Mouse (Mus musculus): ENCODE measurements around the gene Ubtd2. TPM values are rescaled to one million over a fixed set of nuclear protein-coding genes. Genes with fewer than 3 reads are reported as not detected.
A peak's percentile ranks its signal among the peaks of the same experiment; 100 is the strongest.

Ubtd2 gene
- total and polyA plus RNA-seq, 2 experiments from 2014 or later: 11.6 to 22.1 TPM

DNA sequence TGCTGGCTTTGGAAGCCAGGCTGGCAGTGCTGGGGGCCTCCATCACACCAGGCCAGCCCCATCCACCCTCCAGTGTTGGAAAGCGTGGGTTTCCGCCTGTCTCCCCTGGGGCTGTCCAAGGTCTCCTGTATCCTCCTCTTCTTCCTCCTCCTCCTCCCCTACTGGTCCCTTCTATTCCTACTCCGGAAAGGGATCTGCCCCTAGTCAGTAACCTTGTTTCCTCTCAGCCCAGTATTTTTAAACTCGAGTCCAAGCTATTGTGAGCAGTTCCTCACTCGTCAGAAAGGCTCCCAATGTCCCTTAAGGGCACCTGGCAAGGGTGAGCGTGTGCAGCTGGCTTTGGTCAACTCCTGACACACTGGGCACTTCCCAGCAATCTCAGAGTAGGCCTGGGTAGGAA, 83.3 kb downstream of the Ubtd2 start:
- peak overlapping the region; percentile 61 for H3K27ac ChIP-seq (ENCODE audit: low read depth)
- peak overlapping the region; percentile 5; the same call in 1 of the 2 replicates for H3K4me2 ChIP-seq (ENCODE audit: low read depth, low read length)
- peak; percentile 28; the same call in 1 of the 2 replicates for ATAC-seq (ENCODE audit: insufficient read depth, low read depth)
- no peaks in the 10 kb centered on the region for H3K36me3 ChIP-seq (replicated peaks; ENCODE audit: control insufficient read depth, insufficient read depth, low read length)
- no peaks in the 10 kb centered on the region for H3K9me3 ChIP-seq (replicated peaks; ENCODE audit: control insufficient read depth, low read length)
- DNase-seq (ENCODE audit: low spot score): no peak
- no peak overlapping the region; the same call in 1 of the 2 replicates for H3K9ac ChIP-seq (replicated peaks; ENCODE audit: low read depth, low read length)
- no peaks in the 10 kb centered on the region for H3K27me3 ChIP-seq (ENCODE audit: control insufficient read depth, insufficient read depth, low read length)
- H3K4me1 ChIP-seq (ENCODE audit: control insufficient read depth, insufficient read depth): peaks cover 20% of the 10 kb centered on the region
- TF ChIP-seq EP300 (IDR thresholded peaks at IDR 0.05; ENCODE audit: low read depth): no peak
- TF ChIP-seq CTCF (IDR thresholded peaks at IDR 0.05; ENCODE audit: low read depth): no peak
- no peak overlapping the region for H3K4me3 ChIP-seq (ENCODE audit: low read depth, low read length)
- WGBS: 48% methylated on average over 6 of the region's 6 CpGs

- 70% methylated on average over 4 of the region's 4 CpGs for WGBS
- no peak for ATAC-seq (ENCODE audit: insufficient read depth, low read depth)
- no peak for DNase-seq (ENCODE audit: low spot score)
- peak overlapping the region; percentile 61 for H3K27ac ChIP-seq (ENCODE audit: low read depth)
- TF ChIP-seq CTCF (IDR thresholded peaks at IDR 0.05; ENCODE audit: low read depth) (no peak), EP300 (IDR thresholded peaks at IDR 0.05; ENCODE audit: low read depth) (no peak)
- no peaks in the 10 kb centered on the region for H3K36me3 ChIP-seq (replicated peaks; ENCODE audit: control insufficient read depth, insufficient read depth, low read length)
- H3K9me3 ChIP-seq (replicated peaks; ENCODE audit: control insufficient read depth, low read length): no peaks in the 10 kb centered on the region
- H3K9ac ChIP-seq (replicated peaks; ENCODE audit: low read depth, low read length): no peak overlapping the region
- H3K27me3 ChIP-seq (ENCODE audit: control insufficient read depth, insufficient read depth, low read length): no peaks in the 10 kb centered on the region
- no peak overlapping the region for H3K4me3 ChIP-seq (ENCODE audit: low read depth, low read length)
- H3K4me1 ChIP-seq (ENCODE audit: control insufficient read depth, insufficient read depth): peaks cover 20% of the 10 kb centered on the region
- peak overlapping the region; percentile 5; the same call in 1 of the 2 replicates for H3K4me2 ChIP-seq (ENCODE audit: low read depth, low read length)
These were observed 83.7 kb downstream of the Ubtd2 start for GRCm38 (mm10) chr11:32538846-32539245.

DNA sequence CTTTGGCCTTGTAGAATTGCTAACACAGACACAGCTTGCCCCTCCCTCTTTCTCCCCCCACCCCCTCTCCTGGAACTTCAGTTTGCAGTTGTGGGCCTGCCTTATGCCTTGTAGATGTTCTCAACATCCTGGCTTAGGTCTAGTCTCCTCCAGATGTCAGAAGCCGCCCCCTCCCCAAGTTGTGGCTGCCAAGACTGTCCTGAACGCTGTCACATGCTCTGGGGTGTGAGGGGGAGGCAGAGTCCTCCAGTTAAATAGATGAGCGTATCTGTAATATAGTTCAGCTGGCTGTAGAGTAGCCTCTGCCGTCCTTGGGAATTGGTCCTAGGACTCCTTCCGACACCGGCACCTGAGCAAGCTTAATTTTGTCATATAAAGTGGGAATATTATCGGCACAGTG, 84.5 kb downstream of the Ubtd2 start:
- DNase-seq (ENCODE audit: low spot score): no peak
- Histone ChIP-seq H3K9me3 (replicated peaks; ENCODE audit: control insufficient read depth, low read length) (no peaks in the 10 kb centered on the region), H3K27ac (ENCODE audit: low read depth) (no peak overlapping the region), H3K27me3 (ENCODE audit: control insufficient read depth, insufficient read depth, low read length) (no peaks in the 10 kb centered on the region), H3K36me3 (replicated peaks; ENCODE audit: control insufficient read depth, insufficient read depth, low read length) (no peaks in the 10 kb centered on the region), H3K4me3 (ENCODE audit: low read depth, low read length) (no peak overlapping the region), H3K4me2 (ENCODE audit: low read depth, low read length) (no peak overlapping the region), H3K4me1 (ENCODE audit: control insufficient read depth, insufficient read depth) (peaks cover 20% of the 10 kb centered on the region), H3K9ac (replicated peaks; ENCODE audit: low read depth, low read length) (no peak overlapping the region)
- ATAC-seq (ENCODE audit: insufficient read depth, low read depth): no peak
- WGBS: 64% methylated on average over 7 of the region's 7 CpGs
- no peak for TF ChIP-seq EP300 (IDR thresholded peaks at IDR 0.05; ENCODE audit: low read depth)
- no peak for TF ChIP-seq CTCF (IDR thresholded peaks at IDR 0.05; ENCODE audit: low read depth)

- H3K36me3 ChIP-seq (replicated peaks; ENCODE audit: control insufficient read depth, insufficient read depth, low read length): no peaks in the 10 kb centered on the region
- no peak overlapping the region for H3K9ac ChIP-seq (replicated peaks; ENCODE audit: low read depth, low read length)
- H3K9me3 ChIP-seq (replicated peaks; ENCODE audit: control insufficient read depth, low read length): no peaks in the 10 kb centered on the region
- no peak overlapping the region for H3K4me2 ChIP-seq (ENCODE audit: low read depth, low read length)
- WGBS: 76% methylated on average over 6 of the region's 6 CpGs
- peaks cover 20% of the 10 kb centered on the region for H3K4me1 ChIP-seq (ENCODE audit: control insufficient read depth, insufficient read depth)
- no peak overlapping the region for H3K4me3 ChIP-seq (ENCODE audit: low read depth, low read length)
- ATAC-seq (ENCODE audit: insufficient read depth, low read depth): no peak
- H3K27me3 ChIP-seq (ENCODE audit: control insufficient read depth, insufficient read depth, low read length): no peaks in the 10 kb centered on the region
- TF ChIP-seq EP300 (IDR thresholded peaks at IDR 0.05; ENCODE audit: low read depth) (no peak), CTCF (IDR thresholded peaks at IDR 0.05; ENCODE audit: low read depth) (no peak)
- no peak overlapping the region for H3K27ac ChIP-seq (ENCODE audit: low read depth)
- no peak for DNase-seq (ENCODE audit: low spot score)
These were observed 85.3 kb downstream of the Ubtd2 start for GRCm38 (mm10) chr11:32540463-32540862.

DNA sequence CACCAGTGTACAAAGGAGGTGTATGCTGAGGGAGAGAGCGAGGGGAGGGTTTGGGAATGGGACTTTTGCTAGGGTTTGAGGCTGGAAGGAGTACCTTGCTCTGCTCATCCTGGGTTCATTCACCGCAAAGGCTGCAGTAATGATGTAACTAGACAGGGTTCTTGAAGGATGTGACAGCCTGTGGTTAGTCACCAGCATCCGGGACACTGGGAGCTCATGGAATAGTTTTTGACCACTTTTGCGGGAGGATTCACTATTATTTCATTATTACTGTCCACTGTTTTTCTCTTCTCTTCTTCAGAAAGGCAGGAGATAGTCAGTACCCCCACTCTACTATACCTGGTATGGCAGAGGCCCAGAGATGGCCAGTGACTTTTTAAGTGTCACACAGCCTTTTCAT, 87.0 kb downstream of the Ubtd2 start:
- peak overlapping the region; percentile 56 for H3K27ac ChIP-seq (ENCODE audit: low read depth)
- whole genome bisulfite sequencing: 83% methylated on average over 4 of the region's 4 CpGs

More for the DNA sequence above, 87.0 kb downstream of the Ubtd2 start:
- Histone ChIP-seq H3K36me3 (replicated peaks; ENCODE audit: control insufficient read depth, insufficient read depth, low read length) (no peaks in the 10 kb centered on the region), H3K27me3 (ENCODE audit: control insufficient read depth, insufficient read depth, low read length) (no peaks in the 10 kb centered on the region), H3K4me3 (ENCODE audit: low read depth, low read length) (no peak overlapping the region), H3K9me3 (replicated peaks; ENCODE audit: control insufficient read depth, low read length) (no peaks in the 10 kb centered on the region), H3K4me1 (ENCODE audit: control insufficient read depth, insufficient read depth) (peaks cover 33% of the 10 kb centered on the region), H3K4me2 (ENCODE audit: low read depth, low read length) (no peak overlapping the region), H3K9ac (replicated peaks; ENCODE audit: low read depth, low read length) (no peak overlapping the region)
- TF ChIP-seq EP300 (IDR thresholded peaks at IDR 0.05; ENCODE audit: low read depth) (no peak), CTCF (IDR thresholded peaks at IDR 0.05; ENCODE audit: low read depth) (no peak)
- DNase-seq (ENCODE audit: low spot score): no peak
- no peak for ATAC-seq (ENCODE audit: insufficient read depth, low read depth)

Data from heart, postnatal 0 days (tissue).